Mouse (Mus musculus): ENCODE data around the gene Kndc1.

Kndc1 gene

GRCm38 (mm10) chr7:139990864-139991394 lies 96.4 kb downstream of the Kndc1 start:
- DNase-seq = no peak

Data from layer of hippocampus, adult 9-11 months (tissue).